Mouse (Mus musculus): ENCODE measurements around the gene Znrf1.
"Not testable (repeated sequence)": the region's sequence is repeated elsewhere in the genome, so short reads cannot be mapped to it uniquely, and the experiment has no call there.

Znrf1 gene

DNA sequence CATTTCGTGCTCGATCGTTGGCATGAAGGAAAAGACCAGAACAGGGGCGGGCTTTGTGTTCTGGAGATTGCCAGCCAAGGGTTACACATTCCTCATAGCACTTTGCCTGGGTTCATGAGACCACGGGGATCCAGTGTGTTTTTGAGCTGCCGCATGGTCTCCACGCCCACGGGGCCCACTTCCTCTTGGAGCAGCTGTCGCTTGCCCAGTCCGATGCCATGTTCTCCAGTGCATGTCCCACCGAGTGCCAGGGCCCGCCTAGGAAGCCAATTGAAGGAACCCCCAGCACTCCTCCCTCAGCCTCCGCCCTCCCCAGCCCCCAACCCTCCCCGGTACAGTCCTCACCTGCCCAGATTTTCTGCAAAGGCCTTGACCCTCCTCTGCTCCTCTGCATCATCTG is 91.0 kb downstream of the Znrf1 start:
- in situ Hi-C loops (cut with MboI, MseI), result loop anchor here (10.0 kb wide), 1 partner anchor 282 kb away; no protein-coding TSS in a partner anchor

DNA sequence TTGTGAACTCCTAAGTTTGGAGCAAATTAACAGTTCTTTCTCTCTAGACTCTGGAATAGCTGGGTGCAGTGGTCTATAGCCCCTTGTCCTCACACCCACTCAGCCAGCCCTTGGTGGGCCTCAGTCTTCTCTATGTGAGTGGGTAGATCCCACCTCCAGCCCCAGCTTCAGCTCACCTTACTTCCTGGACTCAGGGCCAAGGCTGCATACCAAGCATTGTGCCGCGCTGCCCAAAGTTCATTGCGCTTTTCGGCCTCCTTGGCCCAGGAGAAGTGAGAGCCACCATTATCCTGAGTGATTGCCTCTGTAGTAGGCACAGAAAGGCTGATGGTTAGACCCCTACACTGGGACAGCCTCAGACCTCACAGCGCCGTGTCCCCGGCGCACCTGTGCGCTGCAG is 92.0 kb downstream of the Znrf1 start:
- in situ Hi-C loops (cut with MboI, MseI), result loop anchor here (10.0 kb wide), 1 partner anchor 283 kb away; no protein-coding TSS in a partner anchor

DNA sequence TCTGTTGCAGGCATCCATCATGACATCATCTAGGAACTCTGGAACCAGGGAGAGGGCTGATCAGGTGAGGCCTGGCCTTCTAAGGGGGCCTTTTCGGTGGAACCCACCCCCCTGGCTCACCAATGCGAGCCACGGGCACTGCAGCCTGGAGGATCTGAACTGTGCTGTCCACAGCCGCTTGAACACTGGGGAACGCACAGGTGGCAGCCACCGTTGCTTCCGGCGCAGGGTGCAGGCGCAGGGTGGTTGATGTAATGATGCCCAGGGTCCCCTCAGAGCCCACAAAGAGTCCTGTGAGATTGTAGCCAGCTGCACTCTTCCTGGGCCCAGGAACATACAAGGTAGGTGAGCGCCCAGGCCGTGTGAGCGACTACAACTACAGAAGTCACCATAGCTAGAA is 92.5 kb downstream of the Znrf1 start:
- in situ Hi-C loops (cut with MboI, MseI), result loop anchor here (10.0 kb wide), 1 partner anchor 284 kb away; no protein-coding TSS in a partner anchor

DNA sequence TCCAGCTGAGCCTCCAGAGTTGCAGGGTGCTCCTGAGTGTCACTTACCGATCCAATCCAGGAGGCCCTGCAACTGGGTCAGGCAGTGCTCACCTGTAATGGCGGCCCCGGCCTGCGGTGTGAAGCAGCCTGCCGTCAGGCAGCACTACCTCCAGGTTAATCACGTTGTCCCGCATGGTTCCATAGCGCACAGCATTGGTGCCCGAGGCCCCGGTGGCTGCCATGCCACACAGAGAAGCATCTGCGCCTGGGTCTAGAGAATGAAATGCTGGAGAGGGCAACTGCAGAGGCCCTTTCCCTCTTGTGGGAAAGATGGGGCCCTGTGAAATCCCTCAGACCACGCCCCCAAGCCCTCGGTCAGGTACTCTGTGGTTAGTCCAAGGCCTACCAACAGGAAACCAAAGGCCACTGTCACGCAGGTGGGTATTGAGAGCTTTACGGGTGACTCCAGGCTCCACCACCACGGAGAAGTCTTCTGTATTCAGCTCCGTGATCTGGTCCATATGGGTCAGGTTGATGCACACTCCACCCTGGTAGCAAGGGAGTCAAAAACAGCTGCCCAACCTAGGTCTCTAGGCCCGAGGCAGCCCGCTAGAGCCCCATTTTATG is 93.1 kb downstream of the Znrf1 start:
- in situ Hi-C loops (cut with MboI, MseI), result loop anchor here (10.0 kb wide), 1 partner anchor 284 kb away; no protein-coding TSS in a partner anchor

DNA sequence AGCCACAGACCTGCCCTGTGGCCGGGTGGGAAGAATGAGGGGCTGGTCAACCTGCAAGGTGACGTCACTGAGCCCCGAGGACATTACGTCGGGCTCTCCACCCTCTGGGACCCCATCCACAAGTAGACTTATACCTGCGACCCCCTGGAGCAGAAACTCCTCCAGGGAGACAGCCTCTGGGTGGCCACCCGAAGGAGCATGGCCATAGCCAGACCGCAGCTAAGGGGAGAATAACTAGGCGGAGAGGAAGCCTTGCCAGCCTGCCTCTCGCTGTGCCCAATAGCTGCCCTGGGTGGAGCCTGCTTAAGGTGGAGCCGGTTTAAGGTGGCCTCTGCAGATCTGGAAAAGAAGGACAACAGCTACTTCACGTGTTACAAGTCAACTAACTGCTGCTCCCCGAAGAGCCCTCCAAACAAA is 94.2 kb downstream of the Znrf1 start, which contains the start of gene Ldhd:
Gene Ldhd (minus strand): TSS at position 270 of the 417 bp plus-strand sequence.
- in situ Hi-C loops (cut with MboI, MseI), result no loop called here

DNA sequence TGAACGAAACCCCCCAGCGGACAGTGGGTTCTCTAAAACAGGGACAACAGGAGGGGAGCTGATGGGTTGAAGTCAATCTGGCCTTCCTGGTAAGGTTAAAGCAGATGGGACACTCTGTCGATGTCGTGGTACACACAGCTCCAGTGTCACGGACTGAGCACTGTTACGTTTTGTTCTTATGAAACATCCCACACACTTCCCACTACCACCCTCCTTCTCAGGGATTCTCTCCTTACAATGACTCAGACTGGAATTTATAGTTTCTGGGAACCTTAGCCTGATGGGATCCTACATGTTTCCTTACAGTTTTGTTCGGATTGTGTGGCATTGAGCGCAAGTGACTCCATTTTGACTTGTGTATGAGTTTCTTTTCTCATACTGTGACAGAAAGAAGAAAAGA is 95.7 kb downstream of the Znrf1 start:
- in situ Hi-C loops (cut with MboI, MseI), result no loop called here

DNA sequence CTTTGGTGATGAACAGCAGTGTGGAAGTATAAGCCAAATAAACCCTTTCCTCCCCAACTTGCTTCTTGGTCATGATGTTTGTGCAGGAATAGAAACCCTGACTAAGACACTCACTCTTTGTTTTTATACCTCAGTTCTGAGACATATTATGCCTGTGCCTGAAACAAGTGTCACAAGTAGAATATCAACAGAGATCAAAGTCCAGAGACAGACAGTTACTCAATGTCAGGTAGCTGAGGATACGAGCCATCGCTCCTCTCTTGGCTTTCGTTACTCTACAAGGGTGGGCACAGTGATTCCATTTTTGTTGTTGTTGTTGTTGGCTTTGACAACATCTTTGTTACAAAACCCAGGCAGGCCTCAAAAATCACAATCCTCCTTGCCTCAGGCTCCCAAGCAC is 97.1 kb downstream of the Znrf1 start:
- in situ Hi-C loops (cut with MboI, MseI), result no loop called here

DNA sequence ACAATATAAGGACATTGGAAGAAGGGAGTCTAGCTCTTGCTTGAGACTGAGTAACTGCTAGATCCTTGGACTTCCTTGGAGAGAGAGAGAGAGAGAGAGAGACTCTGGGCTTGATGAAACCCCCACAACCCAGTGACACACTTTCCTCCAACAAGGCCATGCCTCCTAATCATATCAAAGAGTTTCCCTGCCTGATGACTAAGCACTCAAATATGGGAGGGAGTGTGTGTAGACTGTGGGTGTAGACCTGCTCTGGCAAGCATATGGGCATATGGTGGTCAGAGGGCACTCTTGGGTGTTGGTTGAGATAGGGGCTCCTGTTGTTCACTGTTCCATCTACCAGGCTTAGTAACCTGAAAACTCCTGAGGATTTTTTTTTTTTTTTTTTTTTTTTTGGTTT is 102.2 kb downstream of the Znrf1 start:
- in situ Hi-C loops (cut with MboI, MseI), result loop anchor here (5.0 kb wide), 1 partner anchor 86 kb away; no protein-coding TSS in a partner anchor

DNA sequence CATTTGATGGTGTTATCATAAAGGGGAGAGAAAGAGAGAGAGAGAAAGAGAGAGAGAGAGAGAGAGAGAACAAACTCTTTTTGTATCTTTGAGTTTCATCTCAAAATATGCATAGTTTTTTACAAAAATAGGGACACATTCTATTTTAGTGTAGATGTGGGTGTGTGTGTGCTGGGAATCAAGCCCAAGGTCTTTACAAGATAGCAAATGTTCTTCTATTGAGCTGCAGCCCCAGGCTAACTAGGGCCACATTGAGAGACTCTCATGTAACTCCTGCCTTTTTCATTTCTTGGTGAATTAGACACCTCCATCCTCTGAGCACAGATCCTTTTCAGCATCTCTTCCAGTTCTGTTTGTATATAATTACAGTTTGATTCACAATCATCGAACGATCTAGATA is 105.2 kb downstream of the Znrf1 start:
- in situ Hi-C loops (cut with MboI, MseI), result no loop called here

DNA sequence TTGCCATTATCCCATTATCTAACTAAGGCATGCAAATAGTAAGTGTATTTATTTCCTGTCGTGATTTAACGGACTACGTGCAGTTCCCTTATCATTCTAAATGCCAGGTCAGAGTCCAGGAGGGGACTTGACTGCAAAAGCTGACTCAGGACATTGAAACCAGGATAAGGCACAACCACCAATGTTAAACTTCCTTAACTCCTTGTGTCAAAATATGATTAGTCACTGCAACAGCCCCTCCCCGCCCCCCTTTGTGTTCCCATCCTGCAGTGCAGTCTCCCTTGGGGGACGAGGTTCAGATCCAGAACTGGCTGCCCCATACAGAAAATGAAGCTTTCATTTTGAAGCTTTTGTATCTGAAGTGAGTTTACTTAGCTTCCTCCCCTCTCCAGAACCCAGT is 106.6 kb downstream of the Znrf1 start:
- in situ Hi-C loops (cut with MboI, MseI), result no loop called here

DNA sequence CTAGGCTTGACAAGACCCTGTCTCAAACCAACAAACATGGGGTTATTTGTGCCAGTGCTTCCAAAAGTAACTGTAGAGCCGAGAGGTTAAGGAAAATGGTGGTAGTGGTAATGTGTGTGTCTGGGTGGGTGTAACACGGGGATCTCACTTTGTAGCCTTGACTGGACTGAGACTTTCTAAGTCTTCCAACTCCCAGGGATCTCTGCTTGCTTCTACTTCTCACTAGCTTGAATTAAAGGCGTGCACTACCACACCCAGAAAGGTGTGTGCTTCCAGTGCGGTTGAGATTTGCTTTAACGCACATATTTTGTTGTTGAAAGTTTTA is 107.0 kb downstream of the Znrf1 start:
- in situ Hi-C loops (cut with MboI, MseI), result no loop called here

DNA sequence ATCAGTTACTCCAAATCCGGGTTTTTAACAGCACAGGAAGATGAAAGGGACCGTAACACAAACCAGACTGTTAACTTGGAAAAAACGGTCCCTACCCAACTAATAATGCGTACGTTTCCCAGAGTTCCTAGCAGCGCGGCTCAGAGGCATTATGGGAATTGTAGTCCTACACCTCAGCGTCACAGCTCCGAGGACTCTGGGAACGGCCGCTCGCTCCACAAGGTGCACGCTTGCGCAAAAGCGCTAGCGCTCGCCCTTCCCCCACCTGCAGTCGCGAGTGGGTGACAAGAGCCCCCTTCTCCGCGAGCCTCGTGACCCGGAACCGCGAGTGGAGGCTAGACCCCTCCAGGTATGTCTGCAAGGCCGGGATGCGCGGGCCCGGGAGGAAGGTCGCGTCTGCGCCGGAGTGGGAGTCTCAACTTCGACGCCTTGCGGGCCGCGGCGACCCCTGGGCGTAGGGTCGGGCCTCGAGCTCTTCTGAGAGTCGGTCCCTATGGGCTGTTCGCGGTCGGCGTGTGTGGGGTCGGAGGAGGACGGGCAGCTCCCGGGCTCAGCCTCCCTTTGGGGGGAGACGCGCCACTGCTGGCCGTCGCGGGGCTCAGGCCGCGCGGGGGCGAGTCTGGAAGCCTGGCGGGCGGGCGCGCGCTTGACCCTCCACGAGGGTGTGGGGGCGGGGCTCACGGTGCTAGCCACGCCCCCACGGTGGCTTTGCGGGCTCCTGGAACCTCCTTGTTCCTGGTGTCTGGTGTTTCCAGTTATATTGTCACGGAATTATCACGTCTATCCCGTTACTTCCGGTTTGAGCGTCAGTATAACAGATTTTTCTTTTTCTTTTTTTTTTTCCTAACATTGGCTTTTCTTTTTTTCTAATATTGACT is 107.6 kb downstream of the Znrf1 start, which contains the start of gene Zfp1:
Gene Zfp1 (plus strand): TSS at position 138 of the 878 bp plus-strand sequence.
- in situ Hi-C loops (cut with MboI, MseI), result no loop called here

DNA sequence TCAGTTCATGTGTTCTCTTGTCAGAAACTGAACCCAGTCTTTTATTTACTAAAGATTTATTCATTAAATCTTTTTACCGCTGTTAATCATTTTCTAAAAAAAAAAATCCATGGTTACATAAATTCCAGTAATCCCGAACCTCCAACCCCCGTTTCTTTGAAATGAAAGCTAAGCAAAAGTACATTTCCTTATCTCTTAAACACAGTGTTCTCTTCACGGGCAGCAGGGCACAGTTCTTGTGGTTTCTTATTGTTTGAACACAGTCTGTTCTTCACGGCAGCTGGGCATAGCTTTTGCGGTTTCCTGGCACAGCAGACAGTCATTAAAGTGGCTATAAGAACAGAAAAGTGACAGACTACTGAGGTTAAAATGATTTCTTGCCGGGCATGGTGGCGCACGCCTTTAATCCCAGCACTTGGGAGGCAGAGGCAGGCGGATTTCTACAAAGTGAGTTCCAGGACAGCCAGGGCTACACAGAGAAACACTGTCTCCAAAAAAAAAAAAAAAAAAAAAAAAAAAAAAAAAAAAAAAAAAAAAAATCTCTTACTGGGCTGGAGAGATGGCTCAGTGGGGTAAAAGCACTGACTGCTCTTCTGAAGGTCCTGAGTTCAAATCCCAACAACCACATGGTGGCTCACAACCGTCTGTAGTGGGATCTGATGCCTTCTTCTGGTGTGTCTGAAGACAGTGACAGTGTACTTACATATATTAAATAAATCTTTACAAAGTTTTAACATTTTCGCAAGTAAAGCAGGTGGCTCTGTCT is 108.6 kb downstream of the Znrf1 start:
- in situ Hi-C loops (cut with MboI, MseI), result not testable (repeated sequence)

DNA sequence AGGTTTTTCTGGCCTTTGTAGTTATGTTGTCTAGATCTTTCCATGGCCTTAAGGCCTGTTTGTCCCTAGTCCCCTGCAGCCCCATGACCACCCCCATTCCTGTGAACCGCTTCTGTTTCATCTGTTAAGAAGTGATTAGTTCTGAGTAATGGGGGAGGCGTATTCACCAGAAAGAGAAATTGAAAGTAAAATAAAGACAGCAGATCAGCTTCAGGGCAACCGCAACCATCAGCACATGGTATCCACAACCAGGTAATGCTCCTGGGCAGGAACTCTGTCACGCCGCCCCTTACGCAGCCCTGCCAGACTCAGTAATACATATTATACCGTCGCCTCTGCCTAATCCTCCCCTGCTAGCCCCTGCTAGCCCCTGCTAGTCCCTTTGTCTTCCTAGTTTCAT is 109.8 kb downstream of the Znrf1 start:
- in situ Hi-C loops (cut with MboI, MseI), result no loop called here

DNA sequence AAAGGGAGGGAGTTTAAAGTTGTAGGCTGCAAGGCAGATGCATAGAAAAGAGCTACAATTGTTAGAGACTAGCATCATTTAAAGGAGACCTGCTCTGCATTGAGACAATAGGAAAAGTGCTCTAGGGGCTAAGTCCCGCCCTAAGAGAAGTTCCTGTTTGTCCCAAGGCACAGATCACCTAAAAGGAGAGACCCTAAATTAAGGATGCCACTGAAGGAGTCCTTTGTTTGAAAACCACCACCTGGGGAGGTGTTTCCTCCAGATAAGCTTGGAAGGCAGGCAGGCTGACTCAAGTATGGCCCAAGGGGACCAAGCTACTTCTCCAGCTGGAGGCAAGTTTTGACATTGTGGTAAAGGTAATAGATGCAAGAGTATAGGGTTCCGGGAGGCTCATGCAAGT is 112.9 kb downstream of the Znrf1 start:
- in situ Hi-C loops (cut with MboI, MseI), result no loop called here

DNA sequence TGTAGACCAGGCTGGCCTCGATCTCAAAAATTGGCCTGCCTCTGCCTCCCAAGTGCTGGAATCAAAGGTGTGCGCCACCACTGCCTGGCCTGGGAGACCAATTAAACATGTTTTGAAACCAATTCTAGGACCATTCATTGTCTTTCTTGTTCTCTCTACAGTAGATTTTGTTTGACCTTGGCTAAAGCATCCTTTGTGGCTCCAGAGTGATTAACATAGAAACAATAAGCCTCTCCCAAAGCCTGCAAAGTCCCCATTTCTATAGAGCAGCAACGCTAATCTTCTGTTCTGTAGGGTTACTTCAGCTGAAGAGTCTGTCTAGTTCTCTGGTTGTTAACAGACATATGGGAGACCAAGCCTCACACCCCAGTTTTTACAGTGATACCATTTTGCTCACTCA is 114.8 kb downstream of the Znrf1 start:
- in situ Hi-C loops (cut with MboI, MseI), result no loop called here

DNA sequence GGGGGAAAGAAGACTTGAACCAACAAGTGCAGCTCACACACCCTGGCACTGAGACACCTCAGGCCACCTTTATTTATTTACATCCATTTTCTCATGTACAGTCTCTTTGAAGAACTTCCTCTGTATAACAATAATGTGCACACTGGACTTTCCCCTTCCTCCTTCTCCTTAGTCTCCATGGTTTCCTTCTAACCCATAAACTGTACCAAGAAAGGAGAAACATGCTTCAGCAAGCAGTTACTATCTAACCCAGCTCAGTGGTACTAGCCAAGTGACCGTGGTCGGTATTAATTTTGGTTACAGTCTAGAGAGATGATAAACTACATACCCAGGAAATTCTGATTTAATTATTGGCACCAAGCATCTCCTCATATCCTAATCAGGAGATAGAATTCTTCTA is 117.6 kb downstream of the Znrf1 start:
- in situ Hi-C loops (cut with MboI, MseI), result no loop called here

DNA sequence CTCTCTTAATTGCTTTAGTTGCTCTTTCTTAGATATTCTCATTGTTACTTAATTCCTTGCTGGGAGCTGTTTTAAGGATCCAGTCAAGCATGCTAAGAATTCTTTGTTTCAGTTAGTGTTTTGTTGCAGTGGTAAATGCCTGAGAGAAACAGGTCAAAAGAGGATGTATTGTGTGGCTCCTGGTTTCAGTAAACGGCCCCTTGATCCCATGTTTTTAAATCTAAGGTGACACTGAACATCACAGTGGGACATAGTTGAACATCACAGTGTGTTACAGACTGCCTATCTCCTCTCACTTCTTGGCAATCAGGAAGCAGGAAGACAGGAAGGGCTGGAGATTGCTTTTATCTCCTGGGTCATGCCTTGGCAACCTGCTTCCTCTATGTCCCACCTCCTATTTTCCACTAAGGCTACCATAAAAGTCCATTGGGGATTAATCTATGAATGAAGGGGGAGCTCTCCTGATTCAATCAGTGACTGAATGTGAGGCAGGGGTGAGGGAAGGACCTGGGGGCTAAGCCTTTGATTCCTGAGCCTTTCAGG is 121.5 kb downstream of the Znrf1 start:
- in situ Hi-C loops (cut with MboI, MseI), result no loop called here

DNA sequence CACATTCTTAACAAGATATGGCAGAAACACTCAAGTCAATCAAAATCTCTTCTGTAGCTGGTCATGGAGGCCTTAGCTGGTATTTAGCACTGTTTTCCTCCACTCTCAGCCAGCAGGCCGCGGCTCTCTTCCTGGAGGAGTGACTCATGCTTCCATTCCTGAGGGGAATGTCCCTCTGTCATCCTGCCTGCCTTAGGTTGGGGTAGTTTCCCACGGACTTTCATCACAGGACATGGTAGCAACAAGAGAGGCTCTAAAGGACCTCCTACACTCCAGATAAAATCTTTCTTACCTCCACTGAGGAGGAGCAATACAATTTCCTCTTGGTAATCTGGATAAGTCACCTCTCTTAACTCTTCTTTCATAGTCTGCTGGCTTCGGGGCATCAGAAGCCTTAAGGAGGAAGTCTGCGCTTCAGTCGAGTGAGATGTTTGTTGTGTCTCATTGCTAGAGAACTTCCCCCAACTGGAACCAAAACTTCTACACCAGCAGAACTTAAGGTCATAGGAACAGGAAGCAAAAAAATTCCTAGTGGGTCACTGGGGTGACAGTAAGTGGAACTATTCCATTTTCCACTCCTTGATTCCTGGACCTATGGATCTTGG is 123.0 kb downstream of the Znrf1 start:
- in situ Hi-C loops (cut with MboI, MseI), result no loop called here

DNA sequence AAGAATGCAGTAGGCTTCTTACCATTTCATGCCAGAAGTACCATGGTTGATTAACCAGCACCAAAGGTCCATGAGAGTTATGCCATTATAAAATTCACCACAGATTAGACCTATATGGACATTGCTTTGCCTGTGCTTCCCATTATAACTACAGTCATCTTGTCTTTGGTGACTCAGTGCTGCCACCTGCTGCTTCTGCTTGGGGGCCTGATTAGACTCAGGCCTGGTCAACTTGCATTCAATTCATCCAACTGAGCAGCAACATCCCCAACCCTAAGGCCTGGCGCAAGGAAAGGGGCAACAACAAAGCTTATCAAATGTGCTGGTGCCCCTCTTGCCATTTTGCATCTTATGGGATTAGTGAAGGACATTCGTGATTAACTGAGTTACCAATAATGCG is 126.6 kb downstream of the Znrf1 start:
- in situ Hi-C loops (cut with MboI, MseI), result no loop called here

DNA sequence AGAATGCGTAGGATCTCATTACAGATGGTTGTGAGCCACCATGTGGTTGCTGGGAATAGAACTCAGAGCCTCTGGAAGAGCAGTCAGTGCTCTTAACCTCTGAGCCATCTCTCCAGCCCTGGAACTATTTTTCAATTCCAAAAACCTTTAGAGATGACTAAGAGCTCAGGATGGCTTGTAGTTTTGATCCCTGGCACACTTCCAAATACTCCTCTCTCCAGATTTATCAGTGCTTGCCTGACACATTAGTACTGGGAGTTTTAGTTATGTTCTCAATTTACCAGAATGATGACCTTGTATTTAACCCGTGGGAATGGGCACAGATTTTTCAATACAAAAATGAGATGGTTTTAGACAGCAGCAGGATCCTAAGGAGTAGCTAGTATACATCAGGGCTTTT is 130.9 kb downstream of the Znrf1 start:
- in situ Hi-C loops (cut with MboI, MseI), result no loop called here

Measured in T-helper 2 cell (primary cell).